Mouse (Mus musculus) MEL-GATA-1-ER (cell line): ENCODE measurements around the gene Rnf25.

Experiments used
- DNase-seq: peaks from one replicate; pipeline ENCODE4 v3.0.0-alpha.2; 2012; ENCODE audit warnings: low read depth; ENCODE audit errors: extremely low read depth

Gene Rnf25

DNA sequence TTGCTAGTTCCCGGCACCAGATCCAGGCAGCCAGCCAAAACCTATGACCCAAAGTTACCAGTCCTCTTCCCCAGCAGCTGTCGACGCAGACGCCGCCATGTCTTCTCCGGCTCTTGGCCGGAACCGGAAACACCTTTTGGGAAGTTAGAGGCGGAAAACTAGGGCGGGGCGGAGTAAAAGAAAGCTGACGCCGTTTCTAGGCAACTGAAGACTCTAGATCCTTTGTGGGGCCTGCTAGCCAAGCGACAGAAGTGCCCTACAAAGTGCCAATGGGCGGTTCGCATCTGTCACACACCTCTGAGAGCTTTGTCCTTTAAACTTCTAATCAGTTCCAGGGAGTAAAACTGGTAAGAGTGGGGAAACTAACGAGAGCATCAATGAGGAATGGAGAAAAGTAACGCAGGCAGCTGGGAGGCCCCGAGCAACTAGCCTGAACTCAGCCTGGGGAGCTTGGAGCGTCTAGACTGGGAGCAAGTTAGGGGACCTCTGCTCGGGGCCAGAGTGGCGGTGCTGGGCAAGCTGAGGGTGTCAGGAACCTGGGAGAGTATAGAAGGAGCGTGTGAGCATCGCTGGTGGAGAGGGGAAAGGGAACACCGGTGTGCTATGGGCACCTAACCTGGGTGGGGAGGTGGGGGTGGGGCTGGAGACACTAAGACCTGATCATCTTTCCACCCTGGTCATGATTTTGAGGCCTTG is at the start of gene Rnf25, which contains the start of gene Stk36:
Gene Rnf25 (minus strand): TSS at position 131 of the 696 bp plus-strand sequence.
Gene Stk36 (plus strand): TSS at position 179 of the 696 bp plus-strand sequence.
- peak; percentile 74 for DNase-seq

DNA sequence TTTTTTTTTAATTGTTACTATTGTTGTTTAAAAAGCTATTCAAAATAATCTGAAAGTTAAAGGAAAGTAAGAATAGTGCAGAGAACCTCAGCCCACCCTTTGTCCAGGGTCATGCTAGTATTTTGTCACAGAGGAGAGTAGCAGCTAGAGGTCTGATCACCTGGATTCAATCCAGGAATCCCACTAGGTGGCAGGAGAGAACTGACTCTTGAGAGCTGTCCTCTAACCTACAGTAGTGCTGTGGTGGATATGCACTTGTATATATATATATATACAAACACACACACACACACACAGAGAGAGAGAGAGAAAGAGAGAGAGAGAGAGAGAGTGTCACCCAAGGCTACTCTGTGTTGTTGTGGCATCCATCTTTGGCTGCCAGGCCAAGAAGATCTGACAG is 42.7 kb upstream of the Rnf25 start:
- no peak for DNase-seq

DNA sequence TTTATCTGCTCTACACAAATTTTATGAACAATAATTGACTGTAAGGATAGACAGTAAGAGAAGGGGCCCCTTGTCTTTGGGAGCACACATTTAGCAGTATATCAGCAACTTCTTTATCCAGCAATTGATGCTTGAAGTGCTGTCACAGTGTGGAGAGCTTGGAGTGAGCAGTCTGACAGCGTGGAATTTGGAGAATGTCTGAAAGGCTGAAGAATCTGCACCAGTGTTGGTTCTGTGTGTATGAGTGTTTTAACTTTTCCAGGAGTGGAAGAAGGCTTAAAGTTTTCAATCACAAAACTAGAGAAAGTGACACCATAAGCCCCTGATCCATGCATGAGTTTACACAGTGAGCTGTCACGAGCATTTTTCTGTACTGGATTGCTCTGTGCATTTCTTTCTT is 42.3 kb upstream of the Rnf25 start:
- DNase-seq, result no peak

DNA sequence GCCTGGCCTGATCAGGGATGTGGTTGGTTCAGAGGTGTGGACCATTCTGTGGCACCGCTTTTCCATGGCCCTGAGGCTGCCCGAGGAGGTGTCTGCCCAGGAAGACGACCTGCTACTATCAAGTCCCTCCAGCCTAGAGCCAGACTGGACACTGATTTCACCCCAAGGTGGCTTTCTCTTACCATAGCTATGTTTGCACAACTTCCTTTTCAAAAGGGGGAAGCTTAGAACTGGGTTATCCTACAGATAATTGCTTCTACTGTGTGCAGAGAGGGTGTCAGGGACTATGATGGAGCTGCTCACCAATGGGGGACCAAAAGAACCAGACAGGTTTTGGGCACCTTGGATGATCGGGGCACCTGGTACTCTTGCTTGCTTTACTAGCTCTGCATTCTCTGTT is 31.5 kb upstream of the Rnf25 start:
- no peak for DNase-seq

DNA sequence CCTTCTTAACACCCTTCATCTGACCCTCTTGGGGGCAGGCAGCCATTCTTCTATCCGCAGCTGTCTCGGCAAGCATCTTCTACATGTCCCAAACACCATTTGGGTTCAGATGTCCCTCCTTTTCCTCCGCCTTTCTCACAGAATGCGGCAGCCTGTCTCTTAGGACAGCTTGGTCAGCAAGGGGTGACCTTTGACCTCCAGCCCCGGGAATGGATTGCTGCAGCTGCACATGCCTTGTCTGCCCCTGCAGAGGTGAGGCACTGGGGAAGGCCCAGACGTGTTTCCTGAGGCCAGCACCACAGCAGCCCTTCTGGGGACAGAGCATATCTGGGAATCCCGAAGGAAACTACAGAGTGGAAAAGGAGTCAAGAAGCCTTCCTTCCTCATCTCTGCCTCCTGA is 26.8 kb upstream of the Rnf25 start:
- DNase-seq, result no peak

DNA sequence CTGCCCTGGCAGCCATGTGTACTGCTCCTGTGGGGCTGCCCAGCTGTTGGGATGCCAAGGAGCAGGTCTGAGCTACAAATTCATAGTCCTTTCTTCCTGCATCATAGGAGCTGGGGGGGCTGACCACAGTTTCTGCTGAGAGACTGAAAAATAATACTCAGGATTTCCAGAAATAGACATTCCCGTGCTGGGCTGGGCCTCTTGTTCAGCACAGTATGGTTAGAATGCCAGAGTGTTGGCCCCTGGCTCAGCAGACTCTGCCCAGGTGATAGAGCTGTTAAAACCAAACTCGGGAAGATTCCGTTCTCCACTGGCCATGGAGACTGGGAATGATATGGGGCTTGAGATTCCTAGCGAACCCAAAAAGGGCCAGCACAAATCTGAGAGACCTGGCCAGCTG is 24.9 kb upstream of the Rnf25 start:
- no peak for DNase-seq

DNA sequence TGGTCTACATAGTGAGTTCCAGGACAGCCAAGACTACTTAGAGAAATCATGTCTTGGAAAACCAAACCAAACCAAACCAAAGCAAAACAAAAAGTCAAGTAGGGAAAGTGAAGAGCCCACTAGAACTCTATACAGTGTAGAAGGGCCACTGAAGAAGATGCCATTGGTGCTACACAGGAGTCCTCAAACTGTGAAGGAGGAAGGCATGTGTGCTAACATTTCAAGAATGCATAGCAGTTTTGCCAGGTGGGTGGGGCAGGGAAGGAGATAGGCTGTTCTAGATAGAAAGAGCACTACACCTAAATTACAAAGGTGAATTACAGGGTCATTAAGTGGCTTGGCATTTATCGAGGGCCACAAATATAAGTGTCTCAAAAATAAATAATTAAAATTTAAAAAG is 23.0 kb upstream of the Rnf25 start:
- no peak for DNase-seq

DNA sequence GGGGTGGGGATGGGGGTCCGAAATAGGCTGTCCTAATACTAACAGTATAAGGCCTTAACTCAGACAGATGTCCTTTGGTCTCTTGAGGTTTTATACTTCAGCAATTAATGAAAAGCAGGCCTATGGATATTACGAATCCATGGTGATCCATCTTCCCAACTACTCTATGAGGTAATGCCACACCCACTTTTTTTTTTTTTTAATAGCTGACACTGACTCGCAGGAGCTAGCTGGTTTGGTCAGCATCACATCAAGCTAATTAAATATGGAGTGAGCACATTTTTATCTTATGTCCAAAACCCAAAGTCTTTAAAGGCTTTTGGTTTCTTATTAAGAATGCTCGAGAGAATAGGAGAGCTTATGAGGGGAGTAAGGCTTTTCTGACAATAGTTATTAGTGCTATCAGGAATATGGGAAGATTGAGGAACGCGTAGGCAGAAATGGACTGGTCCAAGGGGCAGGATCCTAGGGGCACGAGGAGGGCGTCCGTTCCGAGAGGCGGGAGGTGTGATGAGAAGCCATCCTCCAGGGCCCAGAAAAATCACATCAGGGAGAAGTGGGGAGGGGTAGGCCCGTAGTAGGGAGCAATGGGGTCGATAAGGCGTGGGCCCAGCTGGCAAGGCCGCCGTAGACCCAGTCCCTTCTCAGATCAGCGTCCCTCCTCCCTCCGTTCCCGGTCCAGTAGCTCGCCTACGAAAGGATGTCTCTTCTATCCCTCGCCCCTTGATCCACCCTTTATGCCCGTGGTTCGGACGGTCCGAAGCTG is 513 bp downstream of the Rnf25 start:
- DNase-seq, result no peak

DNA sequence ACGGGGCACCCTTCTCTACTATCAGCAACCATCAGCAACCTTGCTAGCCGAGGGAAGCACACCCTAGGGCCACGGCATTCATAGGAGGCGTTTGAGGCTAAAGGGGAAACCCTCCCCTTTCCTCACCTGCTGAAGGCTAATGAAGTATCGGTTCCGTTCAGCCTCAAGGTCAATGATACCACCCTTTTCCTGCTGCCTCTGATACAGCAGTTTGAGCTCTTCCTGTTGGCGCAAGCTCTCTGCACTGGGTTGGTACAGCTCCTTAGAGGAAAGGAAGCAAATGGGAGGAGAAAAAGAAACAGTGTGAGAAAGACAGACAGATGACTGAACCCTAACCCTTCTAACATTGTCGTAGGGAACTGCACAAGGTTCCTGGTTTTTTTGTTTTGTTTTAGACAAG is 6.8 kb downstream of the Rnf25 start:
- no peak for DNase-seq

DNA sequence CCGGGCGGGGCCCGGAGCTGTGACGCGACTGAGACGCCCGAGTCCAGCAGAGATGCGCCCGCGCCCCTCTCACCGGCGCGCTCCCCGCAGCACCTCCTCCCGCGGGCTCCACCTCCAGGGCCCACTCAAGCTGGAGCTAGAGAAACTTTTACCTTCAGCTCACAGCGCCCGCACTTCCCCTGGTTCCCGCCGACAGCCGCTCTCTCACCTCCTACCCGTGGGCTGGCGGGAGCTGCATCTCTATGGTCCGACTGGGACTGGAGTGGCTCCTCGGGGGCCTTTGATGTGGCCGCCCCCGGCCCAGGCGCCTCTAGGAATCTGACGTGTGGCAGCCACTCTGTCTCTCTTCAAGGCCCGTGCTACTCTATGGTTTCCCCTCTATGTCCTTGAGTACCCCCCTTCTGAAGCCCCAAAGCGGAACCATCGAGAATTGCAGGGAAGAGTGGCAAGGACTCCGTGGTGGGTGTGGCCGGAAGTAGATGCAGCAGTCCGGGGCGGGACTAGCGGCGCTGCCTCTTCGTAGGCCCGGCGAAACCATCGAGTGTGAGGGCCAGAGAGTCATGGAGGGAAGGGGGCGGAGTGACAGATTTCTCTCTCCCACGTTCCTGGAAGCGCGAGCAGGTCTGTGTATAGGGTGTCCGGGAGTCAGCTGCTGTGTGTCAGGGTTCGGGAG is 13.3 kb downstream of the Rnf25 start, which contains the start of the genes Zfp142 and Bcs1l:
Gene Zfp142 (minus strand): TSS at position 474 of the 673 bp plus-strand sequence.
Gene Bcs1l (plus strand): TSS at position 517 of the 673 bp plus-strand sequence.
- DNase-seq, result peak; percentile 99

DNA sequence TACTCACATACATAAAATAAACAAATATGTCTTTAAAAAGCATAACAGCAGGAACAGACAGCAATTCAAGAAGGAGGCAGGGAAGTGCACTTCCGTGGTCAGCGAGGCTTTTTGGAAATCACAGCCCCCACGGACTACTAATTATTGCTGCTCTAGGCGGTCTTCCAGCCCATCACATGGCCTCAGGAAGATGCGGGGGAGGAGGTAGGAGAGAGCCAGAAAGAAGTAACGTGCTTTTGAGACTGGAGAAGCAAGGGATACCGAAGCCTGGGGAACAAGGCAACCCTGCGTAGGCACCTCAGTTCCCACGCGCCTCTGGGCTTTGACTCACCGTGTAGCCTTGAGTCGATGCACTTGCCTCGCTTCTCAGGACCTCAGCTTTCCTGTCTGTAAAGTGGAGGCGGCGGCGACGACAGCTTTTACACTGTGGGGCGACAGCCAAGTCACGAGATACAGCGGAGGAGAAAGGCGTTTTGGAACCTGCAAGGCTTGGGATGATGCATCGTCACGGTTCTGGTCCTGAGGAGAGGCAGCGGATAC is 13.9 kb downstream of the Rnf25 start:
- DNase-seq, result peak; percentile 44

DNA sequence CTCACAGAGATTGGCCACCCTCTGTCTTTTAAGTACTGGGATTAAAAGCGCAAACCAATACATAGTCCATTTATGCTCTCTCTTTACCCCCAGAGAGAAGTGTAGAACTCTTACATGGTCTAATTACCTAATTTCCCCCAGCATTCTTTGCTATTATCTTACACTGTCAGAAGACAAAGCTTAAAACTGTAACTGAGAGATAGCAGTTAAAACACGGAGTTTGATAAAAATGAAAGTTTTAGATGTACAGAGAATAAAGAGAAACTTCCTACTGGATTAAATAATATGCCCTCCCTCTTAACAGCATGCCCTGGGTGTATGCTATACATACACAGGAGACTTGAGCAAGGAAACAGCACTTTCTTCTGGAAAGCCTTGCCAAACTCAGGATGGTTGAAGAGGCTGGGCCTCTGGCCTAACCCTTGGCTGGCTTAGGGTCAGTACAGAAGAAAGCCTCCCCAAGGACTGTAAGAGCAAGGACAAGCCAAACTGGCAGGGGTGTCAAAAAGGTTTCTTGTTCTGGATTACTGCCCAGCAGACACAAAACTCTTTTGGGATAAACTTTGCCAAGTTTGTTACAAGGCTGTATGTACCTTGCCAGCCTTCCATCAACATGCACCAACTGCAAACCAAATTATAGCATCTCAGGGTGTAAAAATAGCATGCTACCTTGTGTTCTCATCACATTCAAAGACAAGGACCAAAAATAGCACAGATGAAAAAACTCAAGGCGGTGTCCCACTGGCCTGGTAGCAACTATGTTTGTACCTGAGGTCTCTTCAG is 16.4 kb downstream of the Rnf25 start:
- DNase-seq, result no peak

DNA sequence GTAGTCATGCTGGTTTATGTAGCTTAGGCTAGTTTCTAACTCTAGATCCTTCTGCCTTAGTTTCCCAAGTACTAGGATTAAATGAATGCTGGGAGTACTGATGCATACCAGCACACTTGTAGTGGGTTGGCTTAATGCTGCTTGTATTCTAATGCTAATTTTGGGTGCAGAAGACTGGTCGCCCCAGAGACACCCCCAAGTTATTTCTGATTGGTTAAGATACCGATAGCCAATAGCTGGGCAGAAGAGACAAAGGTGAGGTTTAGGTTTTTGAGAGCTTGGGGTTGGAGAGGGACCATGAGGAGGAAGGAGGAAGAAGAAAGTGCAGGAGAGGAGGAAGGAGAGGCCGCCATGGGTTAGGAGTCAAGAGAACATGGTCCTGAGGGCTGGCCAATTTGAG is 18.6 kb downstream of the Rnf25 start:
- no peak for DNase-seq

DNA sequence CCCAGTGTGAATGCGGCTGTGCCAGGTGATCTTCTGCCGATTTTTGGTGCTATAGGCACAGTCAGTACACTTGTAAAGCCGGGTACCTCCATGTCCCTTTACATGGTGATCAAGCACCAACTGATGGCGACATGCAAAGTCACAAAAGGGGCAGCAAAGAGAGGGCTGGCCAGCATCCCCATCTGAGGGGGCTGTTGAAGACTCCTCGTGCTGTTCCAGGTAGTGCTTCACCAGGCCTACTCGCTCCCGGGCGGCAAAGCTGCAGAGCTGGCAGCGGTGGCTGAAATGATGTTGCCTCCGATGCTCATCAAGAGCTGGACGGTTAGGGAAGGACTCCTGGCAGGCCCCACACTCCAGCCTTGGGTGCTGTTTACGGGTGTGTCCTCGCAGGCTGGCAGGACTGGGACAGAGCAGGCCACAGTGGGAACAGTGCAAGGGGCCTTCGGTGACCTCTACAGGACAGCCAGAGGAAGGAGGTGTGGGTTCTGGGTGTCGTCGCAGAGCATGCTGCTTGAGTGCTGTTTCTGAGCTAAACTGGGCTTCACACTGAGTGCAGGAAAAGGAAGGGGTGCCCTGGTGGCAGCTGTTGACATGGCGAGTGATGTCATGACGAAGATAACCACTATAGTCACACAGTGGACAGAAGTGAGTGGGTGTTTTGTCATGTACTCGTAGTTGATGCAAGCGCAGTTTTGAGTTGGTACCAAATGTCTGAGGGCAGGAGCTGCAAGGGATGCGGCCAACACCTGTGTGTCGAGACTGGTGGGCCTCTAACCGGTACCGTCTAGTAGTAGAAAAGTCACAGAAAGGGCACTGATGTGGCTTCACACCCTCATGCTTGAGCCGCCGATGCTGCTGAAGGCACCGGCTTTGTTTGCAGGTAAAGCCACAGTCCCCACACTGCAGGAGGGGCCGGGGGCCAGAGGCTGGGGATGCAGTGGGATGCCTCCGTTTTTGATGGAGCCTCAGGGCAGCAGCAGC is 31.2 kb downstream of the Rnf25 start:
- DNase-seq, result no peak

DNA sequence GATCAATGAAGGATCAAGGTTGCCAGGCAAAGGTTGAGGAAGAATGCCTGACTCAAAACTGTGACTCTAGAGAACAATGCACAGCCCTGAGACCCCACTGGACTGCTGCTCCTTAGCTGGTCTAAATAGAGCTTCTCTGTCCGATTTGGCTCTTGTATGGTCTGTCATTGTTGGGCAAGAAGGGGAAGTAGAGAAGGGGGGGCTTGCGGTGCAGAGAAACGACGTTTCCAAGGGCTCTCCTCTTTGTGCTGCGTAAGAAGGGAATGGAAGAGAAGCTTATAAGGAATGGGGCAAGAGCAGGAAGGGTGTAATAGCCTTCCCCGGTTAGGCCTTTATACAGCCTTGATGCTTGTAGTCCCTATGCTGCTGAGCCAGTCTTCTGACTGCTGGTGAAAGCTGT is 35.4 kb downstream of the Rnf25 start:
- DNase-seq, result no peak

DNA sequence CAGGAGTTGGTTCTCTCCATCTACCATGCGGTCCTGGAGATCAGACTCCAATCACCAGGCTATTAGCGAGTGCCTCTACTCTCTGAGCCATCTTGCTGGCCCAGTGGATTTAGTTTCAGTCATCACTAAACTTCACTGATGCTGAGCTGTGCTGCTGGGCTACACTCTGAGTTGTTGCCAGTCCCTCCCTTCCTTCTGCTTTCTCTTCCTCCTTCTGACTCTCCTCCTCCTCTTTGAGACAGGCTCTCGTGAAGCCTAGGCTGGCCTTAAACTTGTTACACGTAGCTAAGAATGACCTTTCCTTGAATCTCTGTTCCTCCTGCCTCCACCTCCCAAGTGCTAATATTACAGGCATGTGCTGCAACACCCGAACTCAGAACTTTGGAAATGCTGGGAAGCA is 42.1 kb downstream of the Rnf25 start:
- DNase-seq, result no peak

DNA sequence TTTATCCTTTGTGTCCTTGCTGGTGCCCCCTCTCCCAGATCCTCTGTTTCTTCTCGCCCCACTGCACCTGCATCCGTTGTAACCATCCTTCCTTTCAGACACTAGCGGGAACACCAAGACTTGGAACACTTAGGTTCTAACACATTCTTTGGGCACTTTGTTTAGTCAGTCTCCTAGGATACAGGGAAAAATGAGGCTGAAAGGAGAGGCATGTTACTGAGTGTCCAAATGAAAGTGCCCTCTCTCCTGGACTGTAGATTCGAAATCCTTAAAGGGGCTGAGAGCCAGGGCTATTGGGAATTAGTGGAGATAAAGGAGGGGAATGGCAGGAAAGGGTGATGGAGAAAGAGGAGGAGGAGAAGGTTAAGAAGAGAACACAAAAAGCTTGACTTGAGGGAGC is 57.0 kb downstream of the Rnf25 start, which contains the start of gene Usp37:
Gene Usp37 (minus strand): TSS at position 101 of the 400 bp plus-strand sequence.
- DNase-seq, result no peak
